Mouse (Mus musculus): ENCODE data around the gene Sectm1b.

DNA sequence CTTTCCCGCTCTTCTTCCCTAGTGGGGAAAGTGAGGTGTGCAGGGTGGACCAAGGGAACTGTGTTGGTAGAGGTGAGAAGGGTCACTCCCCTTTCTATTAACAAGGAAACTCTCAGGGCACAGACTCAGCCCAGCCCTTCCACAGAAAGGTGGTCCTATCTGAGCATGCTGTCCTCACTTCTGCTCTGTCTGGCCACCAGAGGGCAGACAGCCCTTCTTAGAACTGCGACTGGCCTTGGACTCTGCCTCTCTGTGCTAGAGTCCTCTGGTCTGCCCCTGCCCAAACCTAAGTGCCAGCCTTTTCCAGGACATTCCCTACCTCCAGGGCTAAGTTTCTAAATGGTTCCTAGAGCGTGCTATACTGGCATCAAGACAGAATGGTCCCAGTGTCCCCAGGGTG lies 45.7 kb downstream of the Sectm1b start:
- TF ChIP-seq POLR2A (IDR thresholded peaks at IDR 0.05; ENCODE audit: borderline replicate concordance, control insufficient read depth, low read depth, low read length) (no peak), CTCF (IDR thresholded peaks at IDR 0.05; ENCODE audit: control insufficient read depth, insufficient read depth, low read length) (peak; percentile 84)

Data from bone marrow, adult 2 months (tissue).